Mouse (Mus musculus) lung, adult 2 months (tissue): ENCODE data around the gene Ssbp1.

Source experiments
- CTCF ChIP-seq: fragments of 200-500 bp; IDR thresholded peaks from 2 replicates; pipeline ENCODE4 v1.5.1; 2011; ENCODE audit warnings: mild to moderate bottlenecking, low read length, control low read depth; ENCODE audit not compliant: insufficient read depth
- POLR2A ChIP-seq: fragments of 200-500 bp; IDR thresholded peaks from 2 replicates; pipeline ENCODE4 v1.6.1; 2011; ENCODE audit warnings: low read depth, mild to moderate bottlenecking, control low read depth, low read length, borderline replicate concordance; ENCODE audit errors: extremely low read depth

DNA sequence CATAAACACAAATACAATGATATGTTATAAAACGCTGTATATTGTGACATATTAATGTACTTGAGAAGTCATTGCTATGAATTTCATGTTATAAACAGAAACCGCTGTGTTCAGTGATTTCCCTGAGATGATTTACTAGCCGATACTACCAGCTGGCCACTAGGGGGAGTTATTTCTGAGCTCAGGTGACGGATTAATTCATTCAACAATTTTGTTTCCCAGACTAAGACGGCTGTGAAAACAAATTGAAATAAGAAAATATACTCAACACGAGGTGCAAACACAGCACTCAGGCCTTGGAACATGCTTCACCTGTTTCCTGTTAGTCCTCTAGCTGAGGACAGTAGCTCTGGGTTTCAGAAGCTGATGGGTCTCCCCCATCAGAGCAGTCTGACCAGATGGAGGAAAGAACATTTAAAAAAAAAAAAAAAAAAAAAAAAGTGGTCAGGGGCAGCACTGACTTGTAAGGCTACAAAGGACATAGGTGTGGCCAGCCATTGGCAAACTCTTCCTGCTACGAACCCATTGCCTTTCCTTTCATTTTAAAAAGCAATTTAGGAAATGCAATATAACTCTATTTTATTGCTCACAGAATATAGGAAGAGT is 16.6 kb upstream of the Ssbp1 start:
- TF ChIP-seq CTCF (no peak), POLR2A (no peak)
